Mouse (Mus musculus) kidney, embryonic 15.5 days (tissue): ENCODE measurements around the gene BC005537. TPM values are rescaled to one million over a fixed set of nuclear protein-coding genes. Genes with fewer than 3 reads are reported as not detected.

Experiments
- ATAC-seq: fragments of 200-750 bp; cut with Nextera tagmentation; replicated peaks from 2 replicates; pipeline ENCODE4 v1.8.0; 2017; ENCODE audit warnings: moderate TSS enrichment; ENCODE audit not compliant: low FRiP score
- H3K27ac ChIP-seq: fragments of 300-500 bp; sonication (generic); 2 replicates; pipeline ENCODE4 v1.5.1; 2015; ENCODE audit warnings: mild to moderate bottlenecking, inconsistent platforms
- H3K27me3 ChIP-seq: fragments of 300-500 bp; sonication (generic); 2 replicates; pipeline ENCODE4 v1.6.1; 2015; ENCODE audit warnings: inconsistent platforms
- H3K36me3 ChIP-seq: fragments of 300-500 bp; sonication (generic); 2 replicates; pipeline ENCODE4 v1.6.1; 2015; ENCODE audit warnings: inconsistent platforms
- H3K4me1 ChIP-seq: fragments of 300-500 bp; sonication (generic); 2 replicates; pipeline ENCODE4 v1.6.1; 2015; ENCODE audit warnings: inconsistent platforms
- H3K4me2 ChIP-seq: fragments of 300-500 bp; sonication (generic); 2 replicates; pipeline ENCODE4 v1.6.1; 2015; ENCODE audit warnings: moderate library complexity, mild to moderate bottlenecking, inconsistent platforms
- H3K4me3 ChIP-seq: fragments of 300-500 bp; sonication (generic); replicated peaks from 2 replicates; pipeline ENCODE4 v1.5.1; 2015; ENCODE audit warnings: mild to moderate bottlenecking, inconsistent platforms
- H3K9ac ChIP-seq: fragments of 300-500 bp; sonication (generic); 2 replicates; pipeline ENCODE4 v1.6.1; 2015; ENCODE audit warnings: mild to moderate bottlenecking, inconsistent platforms
- H3K9me3 ChIP-seq: fragments of 300-500 bp; sonication (generic); replicated peaks from 2 replicates; pipeline ENCODE4 v1.6.1; 2016; ENCODE audit warnings: inconsistent platforms
- WGBS: fragments of 180-500 bp; shearing (Covaris S2); methylation state at CpG from one replicate; pipeline ENCODE4 v1.1.7; 2015; ENCODE audit warnings: mixed read lengths; 5-methylcytosine and 5-hydroxymethylcytosine counted together
- polyA plus RNA-seq: library from polyadenylated mRNA; unstranded; fragments of >200 nt; fragmentation: Nextera tagmentation; extraction: Ambion mirVana; gene quantifications from 2 replicates; pipeline ENCODE4 v1.2.1, GENCODE M21; 2015

The BC005537 gene
- polyA plus RNA-seq, 1 experiment from 2014 or later: 17.1 TPM

GRCm38 (mm10) chr13:24778026-24778425, 23.4 kb upstream of the BC005537 start:
- 82% methylated on average over 2 of the region's 2 CpGs for WGBS
- H3K4me1 ChIP-seq: 0 out of 2 replicates have a peak, but pooled peaks cover 5% of the 10 kb centered on the region
- H3K27me3 ChIP-seq: no peaks in the 10 kb centered on the region
- H3K27ac ChIP-seq: no peak overlapping the region
- no peak for ATAC-seq
- H3K36me3 ChIP-seq: no peaks in the 10 kb centered on the region
- H3K9ac ChIP-seq: no peak overlapping the region
- H3K4me2 ChIP-seq: no peak overlapping the region
- H3K9me3 ChIP-seq: no peaks in the 10 kb centered on the region
- no peak overlapping the region for H3K4me3 ChIP-seq

GRCm38 (mm10) chr13:24778706-24779380, 22.6 kb upstream of the BC005537 start:
- H3K9me3 ChIP-seq: no peaks in the 10 kb centered on the region
- no peak overlapping the region for H3K4me3 ChIP-seq
- no peak overlapping the region for H3K27ac ChIP-seq
- no peaks in the 10 kb centered on the region for H3K36me3 ChIP-seq
- H3K4me2 ChIP-seq: no peak overlapping the region
- WGBS: 80% methylated on average over 8 of the region's 8 CpGs
- no peak for ATAC-seq
- H3K4me1 ChIP-seq: 0 out of 2 replicates have a peak, but pooled peaks cover 5% of the 10 kb centered on the region
- H3K9ac ChIP-seq: no peak overlapping the region
- no peaks in the 10 kb centered on the region for H3K27me3 ChIP-seq

DNA sequence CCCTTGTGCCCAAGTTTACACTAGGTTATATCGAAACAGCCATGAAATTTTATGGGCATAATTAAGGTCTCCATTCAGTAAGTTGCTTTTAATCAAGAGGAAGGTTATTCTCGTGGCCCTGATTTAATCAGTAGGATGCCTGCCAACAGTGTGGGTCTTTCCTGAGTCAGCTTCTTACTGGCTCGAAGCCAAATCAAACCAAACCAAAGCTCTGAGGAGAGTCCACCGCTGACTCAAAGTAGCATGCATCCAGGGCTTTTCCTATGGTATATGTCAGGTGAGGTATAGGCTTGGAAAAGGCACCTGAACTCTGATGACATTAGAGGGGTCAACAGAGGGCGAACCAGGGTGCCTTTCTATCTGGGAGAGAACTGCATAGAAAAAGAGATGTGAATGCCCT, 19.5 kb upstream of the BC005537 start:
- Histone ChIP-seq H3K9ac (no peak overlapping the region), H3K4me2 (no peak overlapping the region), H3K9me3 (no peaks in the 10 kb centered on the region), H3K36me3 (no peaks in the 10 kb centered on the region), H3K27me3 (no peaks in the 10 kb centered on the region), H3K4me3 (no peak overlapping the region), H3K4me1 (peaks cover 10% of the 10 kb centered on the region; the same call in 1 of the 2 replicates), H3K27ac (no peak overlapping the region)
- 0 out of 2 replicates have a peak, but pooled peaks have one; percentile 31 for ATAC-seq
- 55% methylated on average over 5 of the region's 5 CpGs for WGBS

- Histone ChIP-seq H3K27me3 (no peaks in the 10 kb centered on the region), H3K9me3 (no peaks in the 10 kb centered on the region), H3K27ac (peak overlapping the region; percentile 46; the same call in 1 of the 2 replicates), H3K36me3 (no peaks in the 10 kb centered on the region), H3K9ac (no peak overlapping the region), H3K4me2 (peak overlapping the region; percentile 14; the same call in 1 of the 2 replicates), H3K4me3 (no peak overlapping the region), H3K4me1 (peaks cover 10% of the 10 kb centered on the region; the same call in 1 of the 2 replicates)
- 34% methylated on average over 11 of the region's 11 CpGs for WGBS
- peak; percentile 93 for ATAC-seq
These were observed 15.4 kb upstream of the BC005537 start for GRCm38 (mm10) chr13:24786014-24786490.

DNA sequence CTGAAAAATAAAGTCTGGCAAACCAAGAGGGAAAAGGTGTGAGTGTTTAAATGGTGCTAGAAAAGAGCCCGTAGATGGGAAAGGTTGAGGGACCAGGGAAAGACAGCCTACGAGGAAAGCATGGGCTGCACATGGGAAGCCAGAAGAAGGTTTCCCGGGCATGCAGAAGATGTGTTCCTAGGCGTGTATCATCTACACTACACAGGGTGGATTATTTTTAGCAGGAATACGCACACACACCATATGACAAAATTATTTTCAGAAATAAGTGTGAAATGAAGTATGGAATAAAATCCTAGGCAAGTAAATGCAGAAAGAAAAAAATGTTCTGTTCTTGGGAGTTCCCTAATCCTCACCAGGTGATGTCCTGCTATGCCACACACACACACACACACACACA, 14.0 kb upstream of the BC005537 start:
- Histone ChIP-seq H3K27ac (no peak overlapping the region), H3K9ac (no peak overlapping the region), H3K27me3 (no peaks in the 10 kb centered on the region), H3K4me3 (no peak overlapping the region), H3K4me1 (peaks cover 5% of the 10 kb centered on the region; the same call in 1 of the 2 replicates), H3K36me3 (no peaks in the 10 kb centered on the region), H3K9me3 (no peaks in the 10 kb centered on the region), H3K4me2 (no peak overlapping the region)
- whole genome bisulfite sequencing: 90% methylated on average over 5 of the region's 5 CpGs
- ATAC-seq: no peak

DNA sequence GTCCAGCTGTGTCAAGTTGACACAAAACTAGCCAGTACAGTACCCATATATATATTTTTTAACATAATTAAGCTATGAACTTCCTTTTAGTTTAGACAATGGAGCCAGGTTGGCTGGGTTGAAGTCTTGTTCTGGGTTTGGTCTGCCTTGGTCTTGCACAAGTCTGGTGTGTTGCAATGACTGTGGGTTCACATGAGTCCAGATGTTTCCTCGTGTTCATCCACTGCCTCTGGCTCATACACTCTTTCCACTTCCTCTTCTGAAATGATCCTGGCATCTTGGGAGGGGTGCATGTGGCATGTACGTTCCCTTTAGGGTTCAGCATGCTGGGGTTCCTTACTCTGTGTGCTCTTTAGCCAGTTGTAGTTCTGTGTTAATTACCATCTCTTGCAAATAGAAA, 10.1 kb upstream of the BC005537 start:
- H3K9ac ChIP-seq: no peak overlapping the region

GRCm38 (mm10) chr13:24792411-24793045, 8.9 kb upstream of the BC005537 start:
- no peak overlapping the region for H3K4me2 ChIP-seq
- no peak for ATAC-seq
- H3K9me3 ChIP-seq: no peaks in the 10 kb centered on the region
- H3K9ac ChIP-seq: no peak overlapping the region
- H3K27me3 ChIP-seq: no peaks in the 10 kb centered on the region
- WGBS: 78% methylated on average over 9 of the region's 9 CpGs
- no peaks in the 10 kb centered on the region for H3K4me1 ChIP-seq
- no peaks in the 10 kb centered on the region for H3K36me3 ChIP-seq
- H3K27ac ChIP-seq: 0 out of 2 replicates have a peak overlapping the region, but pooled peaks have one; percentile 25
- no peak overlapping the region for H3K4me3 ChIP-seq

More for the DNA sequence above, 10.1 kb upstream of the BC005537 start:
- ATAC-seq: no peak
- no peaks in the 10 kb centered on the region for H3K9me3 ChIP-seq
- H3K4me3 ChIP-seq: no peak overlapping the region
- WGBS: 76% methylated on average over 2 of the region's 2 CpGs
- H3K27ac ChIP-seq: no peak overlapping the region
- no peaks in the 10 kb centered on the region for H3K27me3 ChIP-seq
- no peaks in the 10 kb centered on the region for H3K36me3 ChIP-seq
- H3K4me1 ChIP-seq: peaks cover 4% of the 10 kb centered on the region; the same call in 1 of the 2 replicates
- H3K4me2 ChIP-seq: no peak overlapping the region

DNA sequence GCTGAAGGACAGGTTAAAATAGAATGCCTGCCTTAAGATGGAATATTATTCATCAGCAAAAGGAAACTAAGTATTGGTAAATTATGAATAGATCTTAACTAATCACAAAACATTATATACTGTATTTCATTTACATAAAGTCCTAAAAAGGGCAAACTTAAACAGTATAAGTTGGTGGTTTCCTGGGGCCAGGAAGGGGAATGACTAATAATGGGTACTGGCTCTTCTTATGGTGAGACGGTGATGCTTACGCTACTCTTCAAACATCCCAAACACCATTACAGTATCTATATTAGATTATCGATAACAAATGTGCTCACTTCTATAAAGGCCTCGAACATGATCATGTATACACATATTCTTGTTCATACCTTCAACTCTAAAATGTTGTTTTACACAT, 2.8 kb upstream of the BC005537 start:
- no peak overlapping the region for H3K4me2 ChIP-seq
- H3K4me3 ChIP-seq: no peak overlapping the region
- ATAC-seq: no peak
- no peaks in the 10 kb centered on the region for H3K36me3 ChIP-seq
- no peak overlapping the region for H3K9ac ChIP-seq
- no peak overlapping the region for H3K27ac ChIP-seq
- peaks cover 10% of the 10 kb centered on the region for H3K4me1 ChIP-seq
- no peaks in the 10 kb centered on the region for H3K27me3 ChIP-seq
- 93% methylated on average over 4 of the region's 4 CpGs for WGBS
- no peaks in the 10 kb centered on the region for H3K9me3 ChIP-seq

DNA sequence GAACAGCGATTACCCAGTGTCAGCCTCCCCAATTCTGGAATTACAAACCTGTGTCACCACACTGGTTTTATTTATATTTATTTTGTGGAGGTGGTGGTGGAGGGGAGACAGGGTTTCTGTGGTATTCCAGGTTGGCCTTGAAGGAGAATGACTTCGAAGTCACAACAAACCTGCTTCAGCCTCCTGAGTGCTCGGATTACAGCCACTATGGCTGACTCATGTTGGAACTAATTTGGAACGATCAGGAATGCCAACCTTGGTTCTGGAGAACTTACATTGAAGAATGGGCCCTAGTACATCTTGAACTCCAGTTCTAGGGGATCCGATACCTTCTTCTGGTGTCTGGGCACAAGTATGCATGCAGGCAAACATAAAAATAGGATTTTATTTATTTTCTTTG, 2.1 kb upstream of the BC005537 start:
- H3K4me2 ChIP-seq: peak overlapping the region; percentile 87
- H3K36me3 ChIP-seq: no peaks in the 10 kb centered on the region
- H3K4me3 ChIP-seq: peak overlapping the region; percentile 91
- H3K4me1 ChIP-seq: peaks cover 13% of the 10 kb centered on the region
- no peak overlapping the region for H3K27ac ChIP-seq
- H3K9me3 ChIP-seq: no peaks in the 10 kb centered on the region
- WGBS: 60% methylated on average over 5 of the region's 5 CpGs
- peak overlapping the region; percentile 53 for H3K9ac ChIP-seq
- no peaks in the 10 kb centered on the region for H3K27me3 ChIP-seq
- no peak for ATAC-seq

- Histone ChIP-seq H3K36me3 (peaks cover 3% of the 10 kb centered on the region; the same call in 1 of the 2 replicates), H3K9me3 (no peaks in the 10 kb centered on the region), H3K9ac (peak overlapping the region; percentile 53), H3K27me3 (no peaks in the 10 kb centered on the region), H3K4me2 (peak overlapping the region; percentile 87), H3K4me1 (peaks cover 16% of the 10 kb centered on the region), H3K4me3 (peak overlapping the region; percentile 91), H3K27ac (peak overlapping the region; percentile 99)
- WGBS: under 1% methylated on average over 31 of the region's 31 CpGs
- ATAC-seq: peak; percentile 34
These were observed 1.4 kb upstream of the BC005537 start for GRCm38 (mm10) chr13:24799925-24800673.

- H3K36me3 ChIP-seq: peaks cover 9% of the 10 kb centered on the region
- H3K27me3 ChIP-seq: no peaks in the 10 kb centered on the region
- peaks cover 16% of the 10 kb centered on the region for H3K4me1 ChIP-seq
- H3K4me2 ChIP-seq: peak overlapping the region; percentile 87
- WGBS: under 1% methylated on average over 42 of the region's 42 CpGs
- H3K9me3 ChIP-seq: no peaks in the 10 kb centered on the region
- peak; percentile 97 for ATAC-seq
- peak overlapping the region; percentile 98 for H3K9ac ChIP-seq
- H3K27ac ChIP-seq: peak overlapping the region; percentile 99
- peak overlapping the region; percentile 91 for H3K4me3 ChIP-seq
These were observed 666 bp upstream of the BC005537 start for GRCm38 (mm10) chr13:24800674-24801307.
